Comparison of ENCODE assay signal across 15 mouse cellular contexts in genomic region chr5:13354913-13355312, GRCm38 (mm10).
"Had no signal": no experiment of that assay in that cellular context is flagged by ENCODE, and none has a peak within 500 bp of the region (broad histone marks: within the 10 kb centered on the region; RNA-seq: fewer than 3 reads in every experiment).

No protein-coding gene starts in this region.

- H3K9ac ChIP-seq: kidney, embryonic 15.5 days; liver, embryonic 13.5 days; lung, embryonic 14.5 days; midbrain, embryonic 12.5 days; midbrain, embryonic 15.5 days; neural tube, embryonic 12.5 days; neural tube, embryonic 15.5 days had no signal

- H3K4me2 ChIP-seq: kidney, embryonic 15.5 days; liver, embryonic 13.5 days; lung, embryonic 14.5 days; midbrain, embryonic 12.5 days; midbrain, embryonic 15.5 days; neural tube, embryonic 12.5 days; neural tube, embryonic 15.5 days had no signal

- H3K4me1 ChIP-seq: kidney, embryonic 15.5 days; liver, embryonic 13.5 days; midbrain, embryonic 12.5 days; midbrain, embryonic 15.5 days; neural tube, embryonic 12.5 days; neural tube, embryonic 15.5 days had no signal

- H3K9me3 ChIP-seq: kidney, embryonic 15.5 days; liver, embryonic 13.5 days; midbrain, embryonic 12.5 days; midbrain, embryonic 15.5 days; neural tube, embryonic 12.5 days; neural tube, embryonic 15.5 days had no signal

- DNase-seq: kidney, adult 11 months; kidney, adult 8-10 months; kidney, postnatal 10 days; kidney, postnatal 4 days; liver, embryonic 13.5 days; lung, embryonic 14.5 days; thymus, postnatal 36 days had no signal

- ATAC-seq: lung, postnatal 0 days; midbrain, embryonic 15.5 days had no signal

- H3K27me3 ChIP-seq: kidney, embryonic 15.5 days; liver, embryonic 13.5 days; midbrain, embryonic 12.5 days; midbrain, embryonic 15.5 days; neural tube, embryonic 12.5 days; neural tube, embryonic 15.5 days had no signal

- H3K27ac ChIP-seq: kidney, embryonic 15.5 days; liver, embryonic 13.5 days; macrophage; midbrain, embryonic 12.5 days; midbrain, embryonic 15.5 days; neural tube, embryonic 12.5 days; neural tube, embryonic 15.5 days; stomach, postnatal 0 days had no signal

- H3K4me3 ChIP-seq: kidney, embryonic 15.5 days; liver, embryonic 13.5 days; midbrain, embryonic 12.5 days; midbrain, embryonic 15.5 days; neural tube, embryonic 12.5 days; neural tube, embryonic 15.5 days had no signal

- H3K36me3 ChIP-seq: kidney, embryonic 15.5 days; liver, embryonic 13.5 days; midbrain, embryonic 12.5 days; midbrain, embryonic 15.5 days; neural tube, embryonic 12.5 days; neural tube, embryonic 15.5 days had no signal
